Mouse (Mus musculus): ENCODE data around the gene Lemd2.

GRCm38 (mm10) chr17:27251150-27251549 lies 46.9 kb upstream of the Lemd2 start:
- TF ChIP-seq POLR2A (IDR thresholded peaks at IDR 0.05; ENCODE audit: extremely low read depth, insufficient read depth, low read length) (no peak), CTCF (IDR thresholded peaks at IDR 0.05; ENCODE audit: extremely low read depth, insufficient read depth, low read length) (no peak)

All from cortical plate, adult 2 months (tissue).